Mouse (Mus musculus) left cerebral cortex, adult 2 months (tissue): ENCODE results near the gene Mreg. TPM values are rescaled to one million over a fixed set of nuclear protein-coding genes. Genes with fewer than 3 reads are reported as not detected.
A peak's percentile ranks its signal among the peaks of the same experiment; 100 is the strongest.

Experiments used
- DNase-seq, 2 experiments: peaks; one replicate each; pipeline ENCODE4 v3.0.0; 2021 to 2022; ENCODE audit warnings: low spot score in 2 of 2, mixed read lengths in 1 of 2; ENCODE audit errors: extremely low spot score in 1 of 2
- H3K27ac ChIP-seq: fragments of 200-600 bp; 2 replicates; pipeline ENCODE4 v1.8.1; 2022
- H3K4me3 ChIP-seq: fragments of 200-600 bp; 2 replicates; pipeline ENCODE4 v1.8.1; 2022
- CTCF ChIP-seq: fragments of 200-600 bp; IDR thresholded peaks from 2 replicates; pipeline ENCODE4 v1.8.1; 2022; ENCODE audit warnings: antibody characterized with exemption, mild to moderate bottlenecking, moderate library complexity
- intact Hi-C: fragments of 180-260 bp; cut with DNase I; formaldehyde crosslinking; loops from one replicate; pipeline ENCODE4 v1.15.1; 2025
- total RNA-seq, 2 experiments: library from RNA; stranded (reverse); gene quantifications; 2 replicates each; pipeline ENCODE4 v1.2.3; 2021

The Mreg gene
- total RNA-seq, 2 experiments from 2014 or later: 4.1 to 4.9 TPM

DNA sequence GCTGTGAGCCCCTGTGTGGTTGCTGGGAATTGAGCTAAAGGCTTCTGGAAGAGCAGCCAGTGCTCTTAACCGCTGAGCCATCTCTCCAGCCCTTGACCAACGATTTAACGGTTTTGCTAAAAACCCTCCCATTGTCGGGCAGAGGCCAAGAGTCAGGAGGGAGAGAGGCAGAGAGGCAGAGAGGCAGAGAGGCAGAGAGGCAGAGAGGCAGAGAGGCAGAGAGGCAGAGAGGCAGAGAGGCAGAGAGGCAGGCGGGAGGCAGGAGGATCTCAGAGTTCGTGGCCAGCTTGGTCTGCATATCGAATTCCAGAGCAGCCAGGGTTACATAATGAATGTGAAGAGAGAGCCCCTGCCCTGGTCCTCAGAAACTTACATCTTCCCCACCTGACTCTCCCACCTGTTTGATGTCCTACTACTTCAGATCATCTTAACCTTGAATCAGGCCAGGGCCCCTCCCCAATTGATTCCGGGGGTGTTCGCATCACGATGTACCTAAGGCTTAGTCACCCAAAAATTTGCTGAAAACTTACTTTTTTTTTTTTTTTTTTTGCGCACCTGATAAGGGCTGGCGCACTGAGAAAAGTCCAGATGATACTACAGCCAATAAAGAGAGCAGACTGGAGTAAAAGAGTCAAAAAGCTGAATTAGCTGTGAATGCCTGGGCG is 13.1 kb upstream of the Mreg start:
- intact Hi-C loops: no loop called here
- no peak for DNase-seq
- peak overlapping the region; percentile 22; the same call in 1 of the 2 replicates for H3K27ac ChIP-seq
- no peak for TF ChIP-seq CTCF
- peak overlapping the region; percentile 53 for H3K4me3 ChIP-seq

- Histone ChIP-seq H3K4me3 (no peak overlapping the region), H3K27ac (no peak overlapping the region)
- intact Hi-C loops: no loop called here
- DNase-seq: peak; percentile 24 to 38
- TF ChIP-seq CTCF: peak; percentile 51
Measured at GRCm38 (mm10) chr1:72220008-72220407, 7.9 kb upstream of the Mreg start.

GRCm38 (mm10) chr1:72219116-72219515 is 7.0 kb upstream of the Mreg start:
- no peak overlapping the region for H3K27ac ChIP-seq
- no peak for DNase-seq
- H3K4me3 ChIP-seq: no peak overlapping the region
- intact Hi-C loops: no loop called here
- TF ChIP-seq CTCF: no peak

GRCm38 (mm10) chr1:72218626-72219025 is 6.5 kb upstream of the Mreg start:
- TF ChIP-seq CTCF: no peak
- intact Hi-C loops: no loop called here
- no peak overlapping the region for H3K4me3 ChIP-seq
- no peak overlapping the region for H3K27ac ChIP-seq
- DNase-seq: no peak

- TF ChIP-seq CTCF: no peak
- intact Hi-C loops: no loop called here
- H3K27ac ChIP-seq: no peak overlapping the region
Measured at GRCm38 (mm10) chr1:72216761-72217160, 4.7 kb upstream of the Mreg start.

DNA sequence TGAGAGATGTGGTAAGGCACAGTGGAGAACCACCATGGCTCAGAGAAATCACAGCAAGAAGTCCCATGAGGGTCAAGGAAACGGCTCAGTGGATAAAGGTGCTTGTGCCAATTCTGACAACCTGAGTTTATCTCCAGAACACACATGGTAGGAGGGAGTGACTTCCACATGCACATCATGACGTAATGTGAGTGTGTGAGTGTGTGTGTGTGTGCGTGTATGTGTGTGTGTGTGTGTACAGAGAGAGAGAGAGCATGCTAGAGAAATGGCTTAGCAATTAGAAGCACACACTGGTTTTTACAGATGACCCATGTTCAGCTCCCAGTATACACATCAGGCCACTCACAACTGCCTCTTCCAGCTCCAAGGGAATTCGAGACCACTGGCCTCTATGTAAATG is 3.1 kb upstream of the Mreg start:
- DNase-seq: no peak
- intact Hi-C loops: no loop called here
- H3K27ac ChIP-seq: no peak overlapping the region
- TF ChIP-seq CTCF: no peak
- H3K4me3 ChIP-seq: no peak overlapping the region

More at GRCm38 (mm10) chr1:72216761-72217160, 4.7 kb upstream of the Mreg start:
- no peak overlapping the region for H3K4me3 ChIP-seq
- no peak for DNase-seq

- TF ChIP-seq CTCF: no peak
- intact Hi-C loops: no loop called here
- DNase-seq: no peak
- no peak overlapping the region for H3K4me3 ChIP-seq
- no peak overlapping the region for H3K27ac ChIP-seq
Measured at GRCm38 (mm10) chr1:72214470-72214961, 2.4 kb upstream of the Mreg start.

- H3K27ac ChIP-seq: no peak overlapping the region
Measured at GRCm38 (mm10) chr1:72213954-72214353, 1.8 kb upstream of the Mreg start.

GRCm38 (mm10) chr1:72210803-72211679 is 1.1 kb downstream of the Mreg start:
- Histone ChIP-seq H3K4me3 (peak overlapping the region; percentile 66), H3K27ac (no peak overlapping the region)
- intact Hi-C loops: no loop called here
- no peak for DNase-seq
- TF ChIP-seq CTCF: no peak

More at GRCm38 (mm10) chr1:72213954-72214353, 1.8 kb upstream of the Mreg start:
- no peak for DNase-seq
- H3K4me3 ChIP-seq: no peak overlapping the region
- intact Hi-C loops: no loop called here
- no peak for TF ChIP-seq CTCF

DNA sequence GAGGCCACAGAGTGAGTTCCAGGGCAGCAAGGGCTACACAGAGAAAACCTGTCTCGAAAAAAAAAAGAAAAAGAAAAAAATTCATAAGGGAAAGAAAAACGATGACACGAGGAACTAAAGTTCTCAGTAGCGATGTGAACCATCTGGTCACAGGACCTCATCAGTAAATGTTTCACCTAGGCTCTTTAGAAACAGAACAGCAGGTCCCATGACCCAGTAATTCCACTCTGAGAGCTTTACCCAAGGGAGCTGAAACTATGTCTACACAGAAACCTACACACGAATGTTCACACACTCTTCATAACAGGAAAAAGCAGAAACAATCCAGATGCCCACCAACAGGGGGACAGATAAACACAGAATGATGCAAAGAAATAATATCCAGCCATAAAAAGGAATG is 4.0 kb downstream of the Mreg start:
- Histone ChIP-seq H3K27ac (no peak overlapping the region), H3K4me3 (no peak overlapping the region)
- no peak for DNase-seq
- intact Hi-C loops: no loop called here
- TF ChIP-seq CTCF: no peak

DNA sequence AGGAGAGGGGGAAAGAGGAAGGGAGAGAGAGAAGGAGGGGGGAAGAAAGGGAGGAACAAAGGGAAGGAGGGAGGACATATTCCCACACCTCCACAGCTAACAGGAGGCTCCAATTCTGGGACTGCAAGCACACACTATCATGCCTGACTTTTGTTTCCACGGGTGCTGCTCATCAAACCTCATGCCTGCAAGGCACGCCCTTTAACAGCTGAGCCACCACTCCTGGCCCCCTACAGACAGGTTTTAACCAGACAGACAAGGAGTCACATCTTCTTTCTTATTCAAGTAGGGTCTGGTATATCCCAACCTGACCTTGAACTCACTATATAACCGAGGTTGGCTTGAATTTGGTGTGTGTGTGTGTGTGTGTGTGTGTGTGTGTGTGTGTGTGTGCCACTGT is 7.0 kb downstream of the Mreg start:
- intact Hi-C loops: no loop called here
- TF ChIP-seq CTCF: no peak
- no peak overlapping the region for H3K4me3 ChIP-seq
- DNase-seq: no peak
- H3K27ac ChIP-seq: no peak overlapping the region

- no peak overlapping the region for H3K27ac ChIP-seq
- DNase-seq: no peak
- no peak overlapping the region for H3K4me3 ChIP-seq
- no peak for TF ChIP-seq CTCF
- intact Hi-C loops: no loop called here
Measured at GRCm38 (mm10) chr1:72203204-72203603, 8.9 kb downstream of the Mreg start.

DNA sequence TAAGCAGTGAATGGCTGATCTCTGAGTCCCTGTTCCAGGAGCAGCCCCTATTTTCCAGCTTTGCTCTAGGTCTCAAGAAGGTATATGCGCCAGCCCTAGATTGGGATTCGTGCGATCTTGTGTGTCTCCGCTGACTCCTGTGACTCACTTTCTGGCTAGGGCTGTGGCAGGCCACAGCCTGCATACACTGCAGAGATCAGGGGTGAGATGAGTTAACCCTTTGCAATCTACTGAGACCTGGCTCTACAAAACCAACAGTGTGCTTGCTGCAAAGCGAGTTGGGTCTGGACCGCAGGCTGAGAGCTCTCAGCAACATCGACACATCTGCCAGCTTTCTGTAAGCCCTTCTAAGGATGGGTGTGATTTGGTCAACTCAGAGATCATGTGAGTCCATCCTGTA is 9.4 kb downstream of the Mreg start:
- Histone ChIP-seq H3K4me3 (no peak overlapping the region), H3K27ac (no peak overlapping the region)
- TF ChIP-seq CTCF: no peak
- no peak for DNase-seq
- intact Hi-C loops: no loop called here
